Mouse (Mus musculus) liver, adult 2 months (tissue): ENCODE measurements around the gene Rnft2.

Source experiments
- CTCF ChIP-seq: fragments of 200-500 bp; IDR thresholded peaks from 2 replicates; pipeline ENCODE4 v1.5.1; 2011; ENCODE audit warnings: low read depth, low read length, control low read depth
- POLR2A ChIP-seq: fragments of 200-500 bp; IDR thresholded peaks from 2 replicates; pipeline ENCODE4 v1.6.1; 2011; ENCODE audit warnings: low read length, control low read depth; ENCODE audit not compliant: insufficient read depth; ENCODE audit errors: extremely low read depth

DNA sequence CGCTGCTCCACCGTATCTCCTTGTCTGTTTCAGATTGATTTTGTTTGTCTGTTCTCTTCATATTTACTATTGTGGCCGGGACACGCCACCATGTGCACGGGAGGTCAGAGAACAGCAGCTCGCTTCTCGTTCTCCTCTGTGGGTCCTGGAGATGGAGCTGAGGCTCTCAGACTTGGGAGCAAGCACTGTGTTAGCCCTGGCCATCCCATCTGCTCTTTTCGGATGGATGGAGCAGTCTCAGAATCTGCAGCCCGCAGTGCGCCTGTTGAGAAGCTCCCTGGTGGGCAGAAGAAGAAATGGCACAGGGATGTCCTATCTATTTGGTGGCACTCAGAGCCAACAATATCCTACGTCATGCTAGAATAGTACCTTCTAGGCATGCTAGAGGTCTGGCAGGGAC lies 15.7 kb upstream of the Rnft2 start:
- no peak for TF ChIP-seq CTCF
- no peak for TF ChIP-seq POLR2A
